38 mouse cellular contexts compared by ENCODE assay signal in genomic region chr14:122083499-122083898, GRCm38 (mm10). TPM values are rescaled to one million over a fixed set of nuclear protein-coding genes. Genes with fewer than 3 reads are reported as not detected.
"Had no signal": no experiment of that assay in that cellular context is flagged by ENCODE, and none has a peak within 500 bp of the region (broad histone marks: within the 10 kb centered on the region; RNA-seq: fewer than 3 reads in every experiment).

No protein-coding gene starts in this region.

- H3K9me3 ChIP-seq: embryonic facial prominence, embryonic 13.5 days; embryonic facial prominence, embryonic 15.5 days; forebrain, embryonic 12.5 days; forebrain, embryonic 13.5 days; forebrain, embryonic 15.5 days; heart, embryonic 10.5 days had no signal

- H3K27ac ChIP-seq: embryonic facial prominence, embryonic 10.5 days; embryonic facial prominence, embryonic 12.5 days; embryonic facial prominence, embryonic 13.5 days; embryonic facial prominence, embryonic 15.5 days; forebrain, embryonic 10.5 days; forebrain, embryonic 12.5 days; forebrain, embryonic 13.5 days; forebrain, embryonic 15.5 days; gastrocnemius, adult 2 months; heart, adult 2 months; heart, embryonic 10.5 days had no signal

- H3K4me2 ChIP-seq: embryonic facial prominence, embryonic 12.5 days; embryonic facial prominence, embryonic 13.5 days; embryonic facial prominence, embryonic 15.5 days; forebrain, embryonic 12.5 days; forebrain, embryonic 13.5 days; forebrain, embryonic 15.5 days had no signal

- ATAC-seq: forebrain, embryonic 13.5 days; forebrain, embryonic 14.5 days; forebrain, embryonic 15.5 days; forebrain, embryonic 16.5 days; forebrain, postnatal 0 days had no signal

- H3K4me3 ChIP-seq: embryonic facial prominence, embryonic 10.5 days; embryonic facial prominence, embryonic 12.5 days; embryonic facial prominence, embryonic 13.5 days; embryonic facial prominence, embryonic 15.5 days; erythroblast, embryonic 14.5 days; forebrain, embryonic 10.5 days; forebrain, embryonic 12.5 days; forebrain, embryonic 13.5 days; forebrain, embryonic 15.5 days; gastrocnemius, adult 2 months; heart, adult 2 months; heart, embryonic 10.5 days had no signal

- H3K9ac ChIP-seq: embryonic facial prominence, embryonic 12.5 days; embryonic facial prominence, embryonic 13.5 days; embryonic facial prominence, embryonic 15.5 days; forebrain, embryonic 12.5 days; forebrain, embryonic 13.5 days; forebrain, embryonic 15.5 days; forebrain, postnatal 0 days had no signal

- H3K27me3 ChIP-seq: embryonic facial prominence, embryonic 12.5 days; embryonic facial prominence, embryonic 13.5 days; embryonic facial prominence, embryonic 15.5 days; forebrain, embryonic 12.5 days; forebrain, embryonic 13.5 days; forebrain, embryonic 15.5 days had no signal

- DNase-seq: cerebellum, adult 9-10 months; cerebellum, adult 9-11 months; cerebellum, postnatal 10 days; cerebellum, postnatal 14 days; cerebellum, postnatal 25 days; cerebellum, postnatal 36 days; embryo, embryonic 11 days; forebrain, postnatal 0 days; gastrocnemius, adult 2 months; gastrocnemius, postnatal 10 days; gastrocnemius, postnatal 14 days; gastrocnemius, postnatal 25 days; gastrocnemius, postnatal 36 days; heart, adult 18-20 months; heart, adult 2 months had no signal

- H3K4me1 ChIP-seq: embryonic facial prominence, embryonic 10.5 days; embryonic facial prominence, embryonic 12.5 days; embryonic facial prominence, embryonic 13.5 days; embryonic facial prominence, embryonic 15.5 days; forebrain, embryonic 10.5 days; forebrain, embryonic 12.5 days; forebrain, embryonic 13.5 days; forebrain, embryonic 15.5 days; heart, embryonic 10.5 days had no signal

- H3K36me3 ChIP-seq: embryonic facial prominence, embryonic 10.5 days; embryonic facial prominence, embryonic 12.5 days; embryonic facial prominence, embryonic 13.5 days; embryonic facial prominence, embryonic 15.5 days; forebrain, embryonic 10.5 days; forebrain, embryonic 12.5 days; forebrain, embryonic 15.5 days; heart, embryonic 10.5 days had no signal

RNA-seq across cellular contexts. Expression of gene Timm8a2, which starts 49.0 kb away (rescaled TPM):
- total RNA-seq: common myeloid progenitor, adult 5-6 weeks; forebrain, postnatal 0 days; gastrocnemius, adult 18-20 months; gastrocnemius, adult 2 months; gastrocnemius, adult 8-10 months; gastrocnemius, postnatal 10 days; gastrocnemius, postnatal 14 days; gastrocnemius, postnatal 25 days; gastrocnemius, postnatal 36 days; gastrocnemius, postnatal 4 days; granulocyte monocyte progenitor cell, adult 5-6 weeks; heart, adult 18-20 months; heart, adult 2 months; heart, adult 8-10 months had no signal
- polyA plus RNA-seq: embryonic facial prominence, embryonic 10.5 days; embryonic facial prominence, embryonic 11.5 days; embryonic facial prominence, embryonic 12.5 days; embryonic facial prominence, embryonic 13.5 days; embryonic facial prominence, embryonic 14.5 days; embryonic facial prominence, embryonic 15.5 days; erythroblast, embryonic 14.5 days; forebrain, embryonic 10.5 days; forebrain, embryonic 11.5 days; forebrain, embryonic 12.5 days; forebrain, embryonic 13.5 days; forebrain, embryonic 14.5 days; forebrain, embryonic 15.5 days; forebrain, embryonic 16.5 days; forebrain, postnatal 0 days; frontal cortex, adult 2 months; gonadal fat pad, adult 2 months; heart, adult 2 months; heart, embryonic 10.5 days had no signal
